Mouse (Mus musculus) olfactory bulb, adult 2 months (tissue): ENCODE measurements around the gene Csnk1d. TPM values are rescaled to one million over a fixed set of nuclear protein-coding genes. Genes with fewer than 3 reads are reported as not detected.

Source experiments
- H3K27ac ChIP-seq: fragments of 200-500 bp; 2 replicates; pipeline ENCODE4 v1.5.1; 2012; ENCODE audit warnings: low read depth, low read length; ENCODE audit not compliant: insufficient read depth
- H3K4me1 ChIP-seq: fragments of 200-500 bp; 2 replicates; pipeline ENCODE4 v1.6.1; 2012; ENCODE audit warnings: low read length; ENCODE audit not compliant: control insufficient read depth, insufficient read depth
- H3K4me3 ChIP-seq: fragments of 200-500 bp; 2 replicates; pipeline ENCODE4 v1.5.1; 2012; ENCODE audit warnings: mild to moderate bottlenecking, low read depth, low read length, moderate library complexity; ENCODE audit not compliant: insufficient read depth
- CTCF ChIP-seq: fragments of 200-500 bp; IDR thresholded peaks from 2 replicates; pipeline ENCODE4 v1.5.1; 2012; ENCODE audit warnings: low read depth, mild to moderate bottlenecking, low read length, moderate library complexity; ENCODE audit not compliant: insufficient read depth
- POLR2A ChIP-seq: fragments of 200-500 bp; IDR thresholded peaks from 2 replicates; pipeline ENCODE4 v1.6.1; 2012; ENCODE audit warnings: mild to moderate bottlenecking, low read depth, low read length, moderate library complexity; ENCODE audit not compliant: insufficient read depth
- WGBS: fragments of 180-500 bp; shearing (Covaris S2); methylation state at CpG from one replicate; pipeline ENCODE4 v1.1.7; 2018; 5-methylcytosine and 5-hydroxymethylcytosine counted together
- polyA plus RNA-seq: library from polyadenylated mRNA; stranded (reverse); fragments of >200 nt; gene quantifications from 2 replicates; pipeline ENCODE4 v1.2.4, GENCODE M21; 2012; ENCODE audit warnings: low replicate concordance; ENCODE audit not compliant: missing spikeins, insufficient read depth, insufficient read length

The Csnk1d gene
- not detected in 2 replicates for polyA plus RNA-seq

- H3K4me3 ChIP-seq, result peak within 1 kb of the TSS; percentile 100
- H3K27ac ChIP-seq, result peak within 1 kb of the TSS; percentile 96
- H3K4me1 ChIP-seq, result peaks cover 22% of the 10 kb centered on the region
- under 1% methylated on average over 58 of the region's 59 CpGs for WGBS
- TF ChIP-seq POLR2A, result peak; percentile 37; the same call in 1 of the 2 replicates
- TF ChIP-seq CTCF, result no peak
These were observed at the start of gene Csnk1d for GRCm38 (mm10) chr11:120990951-120991526. Gene Csnk1d, minus strand, starts transcription at chr11:120991330.

GRCm38 (mm10) chr11:121039302-121039701, 48.2 kb upstream of the Csnk1d start, which contains the start of gene Cd7:
Gene Cd7, minus strand, starts transcription at chr11:121039418.
- 83% methylated on average over 5 of the region's 5 CpGs for WGBS
- no peak within 1 kb of the TSS for H3K4me3 ChIP-seq
- no peaks in the 10 kb centered on the region for H3K4me1 ChIP-seq
- H3K27ac ChIP-seq, result no peak within 1 kb of the TSS
- TF ChIP-seq CTCF (no peak), POLR2A (no peak)

- 84% methylated on average over 11 of the region's 11 CpGs for WGBS
- Histone ChIP-seq H3K4me3 (no peak overlapping the region), H3K27ac (no peak overlapping the region), H3K4me1 (no peaks in the 10 kb centered on the region)
- no peak for TF ChIP-seq POLR2A
- TF ChIP-seq CTCF, result no peak
These were observed 47.5 kb upstream of the Csnk1d start for GRCm38 (mm10) chr11:121038366-121039240.

GRCm38 (mm10) chr11:121033118-121033517, 42.0 kb upstream of the Csnk1d start:
- H3K4me1 ChIP-seq, result no peaks in the 10 kb centered on the region
- TF ChIP-seq POLR2A (no peak), CTCF (no peak)
- WGBS, result 87% methylated on average over 5 of the region's 5 CpGs
- H3K27ac ChIP-seq, result no peak overlapping the region
- no peak overlapping the region for H3K4me3 ChIP-seq

DNA sequence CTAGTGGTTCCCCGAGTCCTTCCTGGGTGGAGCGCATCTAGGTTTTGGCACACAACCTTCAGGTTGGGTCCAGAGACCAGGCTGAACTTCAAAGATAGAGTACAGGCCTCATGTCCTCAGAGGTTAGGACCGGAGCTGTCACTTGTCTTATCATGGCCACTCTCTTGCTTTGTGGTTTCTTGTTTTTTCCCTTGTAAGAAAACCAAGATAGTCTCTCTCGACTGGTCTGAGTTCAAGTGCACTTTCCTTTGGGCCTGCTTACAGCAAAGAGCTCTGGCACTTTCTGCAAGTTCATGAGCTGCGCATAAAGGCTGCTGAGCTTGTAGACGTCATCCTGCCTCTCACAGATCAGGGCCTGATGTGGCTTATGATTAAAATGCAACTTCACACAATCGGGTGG, 36.1 kb upstream of the Csnk1d start:
- TF ChIP-seq POLR2A (no peak), CTCF (no peak)
- Histone ChIP-seq H3K27ac (no peak overlapping the region), H3K4me3 (no peak overlapping the region), H3K4me1 (no peaks in the 10 kb centered on the region)
- WGBS, result 93% methylated on average over 7 of the region's 7 CpGs

- WGBS, result 63% methylated on average over 6 of the region's 6 CpGs
- Histone ChIP-seq H3K4me3 (no peak overlapping the region), H3K27ac (no peak overlapping the region), H3K4me1 (no peaks in the 10 kb centered on the region)
- no peak for TF ChIP-seq CTCF
- TF ChIP-seq POLR2A, result no peak
These were observed 33.0 kb upstream of the Csnk1d start for GRCm38 (mm10) chr11:121024163-121024562.

DNA sequence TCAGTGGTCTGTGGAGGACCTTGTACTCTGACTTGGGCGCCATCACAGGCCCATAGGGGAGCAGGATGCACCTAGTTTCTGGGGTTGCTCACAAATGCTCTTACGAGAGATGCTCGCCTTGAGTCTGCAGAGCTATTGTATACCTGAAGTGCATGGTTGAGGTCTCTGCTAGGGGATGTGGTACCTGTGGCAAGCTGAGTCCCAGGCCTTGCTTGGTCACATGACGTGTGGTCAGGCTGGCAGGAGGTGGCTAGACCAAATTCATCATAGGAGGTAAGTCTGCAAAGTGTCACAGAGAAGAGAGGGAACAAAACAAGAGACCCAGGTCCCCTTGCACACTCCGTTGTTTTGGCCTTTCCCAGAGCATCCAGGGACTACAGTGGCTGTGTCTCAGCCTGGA, 28.4 kb upstream of the Csnk1d start:
- no peaks in the 10 kb centered on the region for H3K4me1 ChIP-seq
- H3K27ac ChIP-seq, result no peak overlapping the region
- no peak for TF ChIP-seq CTCF
- WGBS, result 93% methylated on average over 5 of the region's 5 CpGs
- H3K4me3 ChIP-seq, result no peak overlapping the region

DNA sequence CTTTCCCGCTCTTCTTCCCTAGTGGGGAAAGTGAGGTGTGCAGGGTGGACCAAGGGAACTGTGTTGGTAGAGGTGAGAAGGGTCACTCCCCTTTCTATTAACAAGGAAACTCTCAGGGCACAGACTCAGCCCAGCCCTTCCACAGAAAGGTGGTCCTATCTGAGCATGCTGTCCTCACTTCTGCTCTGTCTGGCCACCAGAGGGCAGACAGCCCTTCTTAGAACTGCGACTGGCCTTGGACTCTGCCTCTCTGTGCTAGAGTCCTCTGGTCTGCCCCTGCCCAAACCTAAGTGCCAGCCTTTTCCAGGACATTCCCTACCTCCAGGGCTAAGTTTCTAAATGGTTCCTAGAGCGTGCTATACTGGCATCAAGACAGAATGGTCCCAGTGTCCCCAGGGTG, 26.6 kb upstream of the Csnk1d start:
- Histone ChIP-seq H3K4me3 (no peak overlapping the region), H3K4me1 (no peaks in the 10 kb centered on the region), H3K27ac (no peak overlapping the region)
- 46% methylated on average over 3 of the region's 3 CpGs for WGBS
- TF ChIP-seq CTCF, result peak; percentile 57; the same call in 1 of the 2 replicates
- TF ChIP-seq POLR2A, result no peak

- 51% methylated on average over 6 of the region's 6 CpGs for WGBS
- Histone ChIP-seq H3K4me1 (no peaks in the 10 kb centered on the region), H3K4me3 (no peak overlapping the region), H3K27ac (no peak overlapping the region)
- TF ChIP-seq CTCF (no peak), POLR2A (no peak)
These were observed 24.3 kb upstream of the Csnk1d start for GRCm38 (mm10) chr11:121015472-121015871.
